Mouse (Mus musculus): ENCODE measurements at regions not wholly inside any gene's neighbourhood (a gene's known extent, or its start where the extent isn't known, plus 50 kb on each side); places are given as distances from the start of the nearest gene placed in this dataset.

GRCm38 (mm10) chr3:5077956-5078355 lies 672.6 kb upstream of the Gm8797 start:
- CTCF ChIA-PET = no interaction called here
- POLR2A ChIA-PET = no interaction called here

GRCm38 (mm10) chr3:5086721-5087120 lies 663.9 kb upstream of the Gm8797 start:
- ChIA-PET CTCF (no interaction called here), POLR2A (no interaction called here)

- POLR2A ChIA-PET = no interaction called here
- CTCF ChIA-PET = no interaction called here
Observed at GRCm38 (mm10) chr3:5088867-5089266, 661.7 kb upstream of the Gm8797 start.

GRCm38 (mm10) chr3:5089393-5090010 lies 661.1 kb upstream of the Gm8797 start:
- ChIA-PET POLR2A (no interaction called here), CTCF (no interaction called here)

- ChIA-PET POLR2A (no interaction called here), CTCF (no interaction called here)
Observed at GRCm38 (mm10) chr3:5090108-5090869, 660.3 kb upstream of the Gm8797 start.

- ChIA-PET POLR2A (interaction anchor here in 1 of 4 experiments (0.7 kb wide), 1 partner anchor 1103 kb away, joined by 4 read pairs; no protein-coding TSS in a partner anchor), CTCF (no interaction called here)
Observed at GRCm38 (mm10) chr3:5090987-5091386, 659.6 kb upstream of the Gm8797 start.

All from embryonic stem cell, embryonic (primary cell).